Mouse (Mus musculus) embryonic fibroblast, embryonic 13.5 days (primary cell): Measurements from ENCODE around the gene Cks2. TPM values are rescaled to one million over a fixed set of nuclear protein-coding genes. Genes with fewer than 3 reads are reported as not detected.
"Not testable (repeated sequence)": the region's sequence is repeated elsewhere in the genome, so short reads cannot be mapped to it uniquely, and the experiment has no call there.

Experiments used
- H3K27ac ChIP-seq: 2 replicates; pipeline ENCODE4 v1.5.1; 2012; ENCODE audit warnings: low read length, control low read depth, inconsistent platforms; ENCODE audit not compliant: insufficient read depth
- H3K4me1 ChIP-seq: 2 replicates; pipeline ENCODE4 v1.6.1; 2011; ENCODE audit warnings: low read length; ENCODE audit not compliant: control insufficient read depth, insufficient read depth
- H3K4me3 ChIP-seq: 2 replicates; pipeline ENCODE4 v1.5.1; 2011; ENCODE audit warnings: mild to moderate bottlenecking, control low read depth, low read length; ENCODE audit not compliant: insufficient read depth
- CTCF ChIP-seq: IDR thresholded peaks from 2 replicates; pipeline ENCODE4 v1.5.1; 2011; ENCODE audit warnings: mild to moderate bottlenecking, control low read depth, low read length, moderate library complexity, borderline replicate concordance; ENCODE audit not compliant: insufficient read depth
- POLR2A ChIP-seq: IDR thresholded peaks from 2 replicates; pipeline ENCODE4 v1.6.1; 2011; ENCODE audit warnings: low read depth, mild to moderate bottlenecking, control low read depth, low read length, moderate library complexity
- polyA plus RNA-seq: library from polyadenylated mRNA; stranded (reverse); fragments of >200 nt; gene quantifications from 2 replicates; pipeline ENCODE4 v1.2.4, GENCODE M21; 2011; ENCODE audit warnings: low read depth; ENCODE audit not compliant: missing spikeins, insufficient read length

Cks2 gene
- polyA plus RNA-seq, 1 experiment = 144 TPM

- Histone ChIP-seq H3K4me1 (0 out of 2 replicates have a peak, but pooled peaks cover 2% of the 10 kb centered on the region), H3K4me3 (no peak overlapping the region), H3K27ac (no peak overlapping the region)
- TF ChIP-seq POLR2A (no peak), CTCF (no peak)
Measured at GRCm38 (mm10) chr13:51649740-51650139, 4.7 kb downstream of the Cks2 start.

- H3K4me1 ChIP-seq = 0 out of 2 replicates have a peak, but pooled peaks cover 2% of the 10 kb centered on the region
- peak within 1 kb of the TSS; percentile 80 for H3K27ac ChIP-seq
- H3K4me3 ChIP-seq = peak within 1 kb of the TSS; percentile 49
- TF ChIP-seq POLR2A (peak; percentile 65), CTCF (peak; percentile 81)
Measured at GRCm38 (mm10) chr13:51651408-51652064, 6.5 kb downstream of the Cks2 start, which contains the start of gene Secisbp2. Secisbp2 (plus strand) TSS chr13:51651697.

GRCm38 (mm10) chr13:51653159-51653558 is 8.1 kb downstream of the Cks2 start:
- Histone ChIP-seq H3K27ac (no peak overlapping the region), H3K4me3 (no peak overlapping the region), H3K4me1 (no peaks in the 10 kb centered on the region)
- TF ChIP-seq CTCF (no peak), POLR2A (no peak)

GRCm38 (mm10) chr13:51653961-51654360 is 8.9 kb downstream of the Cks2 start:
- Histone ChIP-seq H3K27ac (no peak overlapping the region), H3K4me1 (no peaks in the 10 kb centered on the region), H3K4me3 (no peak overlapping the region)
- TF ChIP-seq POLR2A (no peak), CTCF (no peak)

- Histone ChIP-seq H3K4me3 (no peak overlapping the region), H3K27ac (no peak overlapping the region), H3K4me1 (no peaks in the 10 kb centered on the region)
- TF ChIP-seq POLR2A (no peak), CTCF (no peak)
Measured at GRCm38 (mm10) chr13:51656516-51657235, 11.6 kb downstream of the Cks2 start.

GRCm38 (mm10) chr13:51658094-51658493 is 13.1 kb downstream of the Cks2 start:
- Histone ChIP-seq H3K27ac (no peak overlapping the region), H3K4me3 (no peak overlapping the region), H3K4me1 (no peaks in the 10 kb centered on the region)
- TF ChIP-seq CTCF (no peak), POLR2A (no peak)

- no peak for TF ChIP-seq CTCF
- no peak for TF ChIP-seq POLR2A
- H3K4me1 ChIP-seq = no peaks in the 10 kb centered on the region
- H3K4me3 ChIP-seq = no peak overlapping the region
- H3K27ac ChIP-seq = no peak overlapping the region
Measured at GRCm38 (mm10) chr13:51659573-51659972, 14.5 kb downstream of the Cks2 start.

- TF ChIP-seq POLR2A = no peak
- no peak for TF ChIP-seq CTCF
- Histone ChIP-seq H3K4me3 (no peak overlapping the region), H3K4me1 (no peaks in the 10 kb centered on the region), H3K27ac (no peak overlapping the region)
Measured at GRCm38 (mm10) chr13:51663561-51663960, 18.5 kb downstream of the Cks2 start.

- H3K27ac ChIP-seq, H3K4me3 ChIP-seq, H3K4me1 ChIP-seq: not testable (repeated sequence)
Measured at GRCm38 (mm10) chr13:51668195-51668594, 23.2 kb downstream of the Cks2 start.

- TF ChIP-seq POLR2A (no peak), CTCF (no peak)
- H3K4me3 ChIP-seq = no peak overlapping the region
- H3K27ac ChIP-seq = peak overlapping the region; percentile 26; the same call in 1 of the 2 replicates
- no peaks in the 10 kb centered on the region for H3K4me1 ChIP-seq
Measured at GRCm38 (mm10) chr13:51676641-51677040, 31.6 kb downstream of the Cks2 start.
